19 mouse cellular contexts compared by ENCODE assay signal in genomic region chr6:65513813-65514212, GRCm38 (mm10). TPM values are rescaled to one million over a fixed set of nuclear protein-coding genes. Genes with fewer than 3 reads are reported as not detected.
"Had no signal": no experiment of that assay in that cellular context is flagged by ENCODE, and none has a peak within 500 bp of the region (broad histone marks: within the 10 kb centered on the region; RNA-seq: fewer than 3 reads in every experiment).

No protein-coding gene starts in this region.

- H3K4me3 ChIP-seq: neural tube, embryonic 13.5 days; neural tube, embryonic 15.5 days; stomach, embryonic 15.5 days had no signal

- H3K4me2 ChIP-seq: neural tube, embryonic 13.5 days; neural tube, embryonic 15.5 days; stomach, embryonic 15.5 days had no signal

- H3K36me3 ChIP-seq: neural tube, embryonic 13.5 days; neural tube, embryonic 15.5 days; stomach, embryonic 15.5 days had no signal

- H3K4me1 ChIP-seq: neural tube, embryonic 13.5 days; neural tube, embryonic 15.5 days; stomach, embryonic 15.5 days had no signal

- H3K9me3 ChIP-seq: neural tube, embryonic 13.5 days; neural tube, embryonic 15.5 days; stomach, embryonic 15.5 days had no signal

- H3K27me3 ChIP-seq: neural tube, embryonic 13.5 days; neural tube, embryonic 15.5 days; stomach, embryonic 15.5 days had no signal

- DNase-seq: retina, postnatal 1 day; right cerebral cortex, adult 18-20 months; right cerebral cortex, postnatal 14 days; right cerebral cortex, postnatal 25 days; right cerebral cortex, postnatal 4 days; spleen, adult 18-20 months; thymus, adult 18-20 months; thymus, adult 2 months; thymus, postnatal 14 days; thymus, postnatal 25 days; thymus, postnatal 36 days; thymus, postnatal 4 days had no signal

- H3K27ac ChIP-seq: neural tube, embryonic 13.5 days; neural tube, embryonic 15.5 days; stomach, embryonic 15.5 days; stomach, postnatal 0 days had no signal

- H3K9ac ChIP-seq: neural tube, embryonic 13.5 days; neural tube, embryonic 15.5 days; stomach, embryonic 15.5 days had no signal

RNA-seq across cellular contexts. Expression of gene Tnip3, which starts 11.3 kb away (rescaled TPM):
- polyA plus RNA-seq: neural tube, embryonic 13.5 days; neural tube, embryonic 15.5 days; small intestine, adult 2 months; stomach, embryonic 14.5 days; testis, adult 2 months had no signal
